Mouse (Mus musculus) monocyte, adult 5-6 weeks (primary cell): ENCODE measurements around the gene Tmprss9. TPM values are rescaled to one million over a fixed set of nuclear protein-coding genes. Genes with fewer than 3 reads are reported as not detected.

Source experiments
- ATAC-seq: fragments of 153-309, 156-312 bp; replicated peaks from 2 replicates; pipeline ENCODE4 v1.8.0; 2017; ENCODE audit warnings: mild to moderate bottlenecking; ENCODE audit not compliant: low TSS enrichment, insufficient number of reproducible peaks, severe bottlenecking, poor library complexity, low FRiP score
- total RNA-seq: library from RNA; stranded (forward); fragments of 200-1000, 200-491, 200-594 nt; gene quantifications from 3 replicates; pipeline ENCODE4 v1.2.3, GENCODE M21; 2017

Tmprss9 gene
- total RNA-seq, 1 experiment from 2014 or later = not detected

DNA sequence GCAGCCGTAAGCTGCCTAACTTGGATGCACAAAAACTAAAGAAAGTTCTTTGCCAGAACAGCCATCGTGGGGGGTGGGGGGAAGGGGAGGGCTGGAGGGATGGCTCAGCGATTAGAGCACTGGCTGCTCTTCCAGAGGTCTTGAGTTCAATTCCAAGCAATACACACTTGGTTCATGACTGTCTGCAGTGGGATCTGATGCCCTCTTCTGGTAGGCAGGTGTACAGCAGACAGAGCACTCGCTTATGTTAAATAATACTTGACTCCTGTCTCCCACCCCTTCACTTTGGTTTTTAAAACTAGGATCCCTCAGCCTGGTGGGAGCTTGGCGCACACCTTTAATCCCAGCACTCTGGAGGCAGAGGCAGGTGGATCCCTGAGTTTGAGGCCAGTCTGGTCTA is 4.4 kb downstream of the Tmprss9 start:
- 0 out of 2 replicates have a peak, but pooled peaks have one; percentile 53 for ATAC-seq

DNA sequence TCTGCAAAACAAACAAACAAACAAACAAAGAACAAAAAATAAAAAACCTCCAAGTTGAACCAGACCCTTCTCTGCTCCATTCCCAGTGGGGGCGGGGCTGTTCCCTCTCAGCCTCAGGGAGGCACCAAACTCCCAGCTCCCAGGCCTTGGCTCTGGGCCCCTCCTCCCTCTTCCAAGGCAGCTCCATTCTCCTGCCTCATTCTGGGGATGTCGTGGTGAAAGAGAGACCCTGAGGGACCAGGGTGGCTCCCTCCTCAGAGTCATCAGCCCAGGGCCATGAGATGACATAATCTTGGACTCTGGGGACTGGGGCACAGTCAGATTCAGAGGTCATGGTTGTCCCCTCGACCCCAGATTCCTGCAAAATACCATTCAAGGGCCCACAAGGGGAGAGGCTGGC is 4.9 kb downstream of the Tmprss9 start:
- no peak for ATAC-seq

DNA sequence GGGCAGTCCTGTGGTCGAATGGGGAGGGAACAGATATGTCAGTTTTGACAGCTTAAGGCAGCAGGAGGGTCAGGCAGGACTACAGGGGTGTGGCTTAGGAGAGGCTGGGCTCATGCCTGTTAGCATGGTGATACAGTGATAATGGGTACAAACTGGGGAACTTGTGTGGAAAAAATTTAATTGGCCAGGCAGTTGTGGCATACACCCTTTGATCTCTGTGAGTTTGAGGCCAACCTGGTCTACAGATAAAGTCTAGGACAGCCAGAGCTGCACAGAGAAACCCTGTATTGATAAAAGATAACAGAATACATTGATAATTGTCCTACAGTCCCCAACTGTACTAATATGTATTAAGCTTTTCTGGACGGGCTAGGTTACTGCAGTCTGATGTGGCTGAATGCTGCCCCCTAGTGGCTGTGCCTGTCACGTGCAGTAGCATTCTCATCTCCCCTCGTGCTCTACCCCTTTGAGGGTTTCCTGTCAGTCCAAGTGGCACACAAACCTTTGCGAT is 8.5 kb downstream of the Tmprss9 start:
- peak; percentile 65 for ATAC-seq

DNA sequence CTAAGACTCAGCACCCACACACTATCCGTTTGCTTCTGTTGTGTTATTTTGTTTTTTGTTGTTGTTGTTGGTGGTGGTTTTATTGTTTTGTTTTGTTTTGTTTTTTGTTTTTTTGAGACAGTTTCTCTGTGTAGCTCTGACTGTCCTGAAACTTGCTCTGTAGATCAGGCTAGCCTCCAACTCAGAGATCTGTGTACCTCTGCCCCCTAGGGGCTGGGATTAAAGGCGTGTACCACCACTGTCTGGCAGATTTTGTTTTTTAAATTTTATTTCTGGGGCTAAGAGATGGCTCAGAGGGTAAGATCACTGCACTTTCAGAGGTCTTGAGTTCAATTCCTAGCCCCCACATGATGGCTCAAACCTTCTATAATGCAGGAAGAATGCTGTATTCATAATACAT is 9.3 kb downstream of the Tmprss9 start:
- ATAC-seq = no peak

DNA sequence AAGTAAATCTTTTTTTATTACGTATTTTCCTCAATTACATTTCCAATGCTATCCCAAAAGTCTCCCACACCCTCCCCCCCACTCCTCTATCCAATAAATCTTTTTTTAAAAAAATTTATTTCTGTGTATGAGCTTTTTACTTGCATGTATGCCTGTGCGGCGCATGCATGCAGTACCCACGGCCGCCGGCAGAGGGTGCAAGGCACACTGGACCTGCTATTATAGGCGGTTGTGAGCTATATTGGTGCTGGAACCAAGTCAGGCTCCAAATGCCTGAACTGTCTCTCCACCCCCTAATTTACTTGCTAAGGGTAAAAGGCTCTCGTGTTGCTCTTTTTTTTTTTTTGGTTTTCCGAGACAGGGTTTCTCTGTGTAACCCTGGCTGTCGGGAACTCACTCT is 9.7 kb downstream of the Tmprss9 start:
- ATAC-seq = peak; percentile 54; the same call in 1 of the 2 replicates

DNA sequence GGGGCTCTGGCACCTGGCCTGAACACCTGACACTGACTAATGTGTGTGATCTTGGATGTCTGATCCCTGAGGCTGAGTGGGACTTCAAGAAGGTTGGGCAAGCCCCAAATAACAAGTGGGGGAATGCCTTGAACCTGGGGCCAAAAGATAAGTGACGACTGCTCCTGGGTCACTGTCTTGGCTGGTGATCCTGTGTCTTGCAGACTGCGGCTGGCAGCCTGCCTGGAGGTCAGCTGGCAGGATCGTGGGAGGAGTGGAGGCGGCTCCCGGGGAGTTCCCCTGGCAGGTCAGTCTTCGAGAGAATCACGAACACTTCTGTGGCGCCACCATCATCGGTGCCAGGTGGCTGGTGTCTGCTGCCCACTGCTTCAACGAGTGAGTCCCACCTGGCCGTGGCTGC is 15.5 kb downstream of the Tmprss9 start:
- ATAC-seq = no peak

DNA sequence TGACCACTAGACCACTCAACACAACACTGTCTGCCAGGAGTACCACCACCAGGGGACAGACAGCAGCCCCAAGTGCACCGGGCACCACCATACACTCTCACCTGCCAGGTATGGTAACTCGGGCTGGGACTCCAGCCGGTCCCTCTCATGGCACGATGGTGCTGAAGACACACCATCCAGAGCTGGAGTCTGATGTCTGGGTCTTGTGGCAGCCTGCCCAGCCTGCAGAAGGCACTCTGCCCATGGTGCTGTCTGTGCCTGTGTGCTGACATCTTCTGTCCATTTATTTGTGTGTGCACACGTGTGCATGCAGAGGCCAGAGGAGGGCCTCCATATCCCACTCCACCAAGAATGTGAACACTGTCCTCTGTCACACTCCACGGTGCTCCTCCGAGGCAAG is 23.5 kb downstream of the Tmprss9 start:
- no peak for ATAC-seq

DNA sequence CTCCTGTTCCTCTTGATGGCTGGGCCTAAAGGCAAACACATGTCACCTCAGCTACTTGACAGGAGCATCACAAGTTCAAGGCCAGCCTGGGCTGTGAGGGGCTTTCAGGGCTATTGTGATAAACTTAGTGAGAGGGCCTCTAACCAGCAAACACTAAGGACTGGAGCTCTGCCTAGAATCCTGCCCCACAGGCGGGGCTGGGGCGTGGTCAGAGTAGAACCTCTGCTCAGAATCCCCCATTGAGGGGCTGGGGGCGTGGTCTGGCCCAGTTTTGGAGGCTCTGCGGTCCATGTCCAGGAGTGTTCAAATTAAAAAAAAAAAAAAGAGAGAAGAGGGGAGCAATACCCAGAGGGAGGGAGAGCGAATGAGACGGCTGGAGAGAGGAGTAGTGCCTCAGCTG is 24.0 kb downstream of the Tmprss9 start:
- ATAC-seq = no peak

DNA sequence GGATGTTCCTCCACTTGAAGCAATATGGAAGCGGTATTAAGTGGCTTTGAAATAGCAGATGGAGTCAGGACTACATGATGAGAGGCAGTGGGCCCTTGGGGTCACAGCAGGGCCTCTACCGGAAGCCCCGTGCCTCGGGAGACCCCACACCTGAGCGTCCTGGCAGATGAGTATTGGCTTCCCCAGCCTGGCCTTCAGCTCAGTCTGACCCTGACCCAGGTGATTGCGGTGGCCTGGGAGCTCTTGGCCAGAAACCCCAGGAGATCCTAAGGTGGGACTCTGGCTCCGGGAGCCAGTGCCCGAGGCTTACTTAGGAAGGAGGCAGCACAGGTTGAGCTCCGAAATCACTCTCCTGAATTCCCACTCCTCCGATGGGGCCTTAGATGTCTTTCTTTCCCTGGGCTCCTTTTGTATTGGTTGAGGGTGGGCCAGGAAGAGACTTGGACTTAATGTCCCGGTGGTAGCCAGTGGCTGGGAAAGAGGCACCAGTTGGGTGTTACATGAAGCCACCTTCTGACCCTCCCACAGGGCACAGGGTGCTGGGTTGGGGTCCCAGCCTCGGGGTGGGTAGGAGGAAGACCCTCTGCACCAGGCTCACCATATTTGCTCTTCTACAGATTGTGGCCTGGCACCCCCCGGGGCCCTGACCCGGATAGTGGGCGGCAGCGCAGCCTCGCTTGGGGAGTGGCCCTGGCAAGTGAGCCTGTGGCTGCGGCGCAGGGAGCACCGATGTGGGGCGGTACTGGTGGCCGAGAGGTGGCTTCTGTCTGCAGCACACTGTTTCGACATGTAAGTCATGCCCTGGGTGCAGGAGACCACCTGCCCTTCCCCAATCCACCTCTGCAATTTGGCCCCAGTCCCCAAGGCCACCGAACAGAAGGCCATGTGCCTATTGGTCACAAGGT is 25.2 kb downstream of the Tmprss9 start:
- ATAC-seq = no peak

DNA sequence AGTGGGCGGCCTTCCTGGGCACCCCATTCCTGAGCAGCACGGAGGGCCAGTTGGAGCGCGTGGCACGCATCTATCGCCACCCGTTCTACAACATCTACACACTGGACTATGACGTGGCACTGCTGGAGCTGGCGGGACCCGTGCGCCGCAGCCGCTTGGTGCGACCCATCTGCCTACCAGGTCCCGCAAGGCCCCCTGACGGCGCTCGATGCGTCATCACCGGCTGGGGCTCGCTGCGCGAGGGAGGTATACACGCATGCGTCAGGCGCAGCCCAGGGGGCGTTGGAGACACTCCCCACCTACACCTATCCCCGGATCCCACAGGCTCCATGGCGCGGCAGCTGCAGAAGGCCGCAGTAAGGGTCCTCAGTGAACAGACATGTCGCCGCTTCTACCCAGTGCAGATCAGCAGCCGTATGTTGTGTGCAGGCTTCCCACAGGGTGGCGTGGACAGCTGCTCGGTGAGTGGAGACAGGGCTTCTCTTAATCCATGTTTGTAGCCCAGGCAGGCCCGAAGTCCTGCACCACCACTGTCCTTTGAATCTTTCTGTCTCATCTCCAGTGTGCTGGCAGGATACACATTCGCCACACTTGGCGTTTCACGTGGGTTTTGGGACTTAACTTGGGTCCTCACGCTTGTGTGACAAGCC is 26.3 kb downstream of the Tmprss9 start:
- no peak for ATAC-seq

DNA sequence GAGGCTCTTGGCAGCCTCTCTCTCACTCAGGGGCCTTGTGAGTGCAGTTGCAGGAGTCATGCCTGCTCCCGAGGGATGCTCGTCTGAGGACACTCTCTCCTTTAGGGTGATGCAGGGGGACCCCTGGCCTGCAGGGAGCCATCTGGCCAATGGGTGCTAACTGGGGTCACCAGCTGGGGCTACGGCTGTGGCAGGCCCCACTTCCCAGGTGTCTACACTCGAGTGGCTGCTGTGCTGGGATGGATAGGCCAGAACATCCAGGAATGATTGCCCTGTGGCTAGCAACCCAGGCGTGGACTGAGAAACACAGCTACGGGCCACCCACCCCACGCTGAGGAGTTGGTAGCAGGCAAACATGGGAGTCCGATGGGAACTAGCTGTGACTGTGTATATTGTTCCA is 27.4 kb downstream of the Tmprss9 start:
- ATAC-seq = no peak

DNA sequence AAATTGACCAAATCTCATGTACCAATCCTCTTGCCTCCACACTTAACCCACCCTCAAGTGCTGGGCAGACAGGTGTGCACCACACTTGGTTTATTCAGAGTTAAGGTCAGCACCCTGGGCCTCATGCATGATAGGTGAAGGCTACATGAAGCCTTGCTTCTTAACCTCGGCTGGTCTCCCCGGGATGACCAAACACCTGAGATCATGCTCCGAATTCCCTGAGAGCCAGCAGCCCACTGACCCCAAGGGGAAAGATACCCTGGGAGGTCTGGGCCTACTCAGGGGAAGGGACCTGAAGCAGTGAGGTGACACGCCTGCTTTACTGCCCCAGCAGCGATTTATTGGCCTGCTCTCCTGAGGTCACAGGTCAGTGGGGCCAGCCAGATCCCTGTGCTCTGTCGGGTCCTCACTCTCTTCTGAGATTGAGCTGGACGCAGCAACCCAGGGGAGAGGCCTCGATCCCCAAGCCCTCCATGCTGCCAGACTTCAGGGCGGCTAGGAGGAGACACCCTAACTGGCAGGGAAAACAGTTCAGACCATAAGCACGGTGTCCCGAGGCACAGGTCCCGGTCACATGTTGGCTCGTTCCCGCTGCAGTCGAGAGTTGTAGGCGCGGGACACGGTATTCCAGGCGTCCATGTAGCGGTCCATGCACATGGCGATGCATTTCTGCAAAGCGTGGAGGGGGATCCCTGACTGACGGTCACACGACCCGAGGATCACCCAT is 28.1 kb downstream of the Tmprss9 start:
- ATAC-seq = 0 out of 2 replicates have a peak, but pooled peaks have one; percentile 1

DNA sequence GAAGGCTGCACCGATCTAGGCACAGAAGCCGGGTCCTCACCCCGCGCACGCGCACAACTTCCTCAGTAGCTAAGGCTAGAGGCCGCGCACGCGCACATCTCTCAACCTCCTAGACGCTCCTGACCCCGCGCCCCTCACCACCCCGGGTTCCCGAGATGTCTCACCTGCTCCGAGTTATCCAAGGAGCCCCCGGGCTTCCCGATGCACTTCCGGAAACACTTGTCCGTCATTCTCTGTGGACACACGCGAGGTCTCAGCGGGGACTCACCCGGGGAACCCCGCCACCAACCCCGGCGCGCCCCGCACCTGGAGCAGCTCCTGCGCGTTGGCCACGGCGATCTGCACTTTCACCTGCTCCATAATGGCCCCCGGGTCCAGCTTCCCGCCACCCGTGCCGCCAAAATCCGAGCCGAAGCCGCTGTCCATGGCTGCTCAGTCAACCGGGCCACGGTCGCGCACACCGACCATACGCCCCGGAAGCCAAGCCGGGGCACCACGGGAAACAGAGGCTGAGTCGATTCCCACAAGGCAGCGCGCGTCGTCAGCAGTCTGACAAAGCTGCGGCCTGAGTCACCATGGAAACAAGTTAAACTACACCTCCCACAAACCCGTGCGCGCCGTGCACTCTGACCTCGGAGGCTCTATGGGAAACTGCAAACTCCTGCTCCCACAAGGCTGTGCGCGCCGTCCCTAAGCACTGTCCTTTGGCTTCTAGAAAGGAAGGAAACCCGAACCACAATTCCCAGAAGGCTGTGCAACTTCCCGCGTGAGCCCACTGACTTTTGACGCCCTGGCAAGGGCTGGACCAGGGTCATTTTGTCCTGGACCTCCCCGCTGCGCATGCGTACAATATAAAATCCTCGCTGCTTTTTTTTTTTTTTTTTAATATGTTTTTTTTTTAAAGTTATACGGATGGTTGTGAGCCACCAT is 28.9 kb downstream of the Tmprss9 start, which contains the start of gene Timm13:
TSS of gene Timm13 (minus strand) at position 652 of the 930 bp plus-strand sequence.
- peak; percentile 92 for ATAC-seq

DNA sequence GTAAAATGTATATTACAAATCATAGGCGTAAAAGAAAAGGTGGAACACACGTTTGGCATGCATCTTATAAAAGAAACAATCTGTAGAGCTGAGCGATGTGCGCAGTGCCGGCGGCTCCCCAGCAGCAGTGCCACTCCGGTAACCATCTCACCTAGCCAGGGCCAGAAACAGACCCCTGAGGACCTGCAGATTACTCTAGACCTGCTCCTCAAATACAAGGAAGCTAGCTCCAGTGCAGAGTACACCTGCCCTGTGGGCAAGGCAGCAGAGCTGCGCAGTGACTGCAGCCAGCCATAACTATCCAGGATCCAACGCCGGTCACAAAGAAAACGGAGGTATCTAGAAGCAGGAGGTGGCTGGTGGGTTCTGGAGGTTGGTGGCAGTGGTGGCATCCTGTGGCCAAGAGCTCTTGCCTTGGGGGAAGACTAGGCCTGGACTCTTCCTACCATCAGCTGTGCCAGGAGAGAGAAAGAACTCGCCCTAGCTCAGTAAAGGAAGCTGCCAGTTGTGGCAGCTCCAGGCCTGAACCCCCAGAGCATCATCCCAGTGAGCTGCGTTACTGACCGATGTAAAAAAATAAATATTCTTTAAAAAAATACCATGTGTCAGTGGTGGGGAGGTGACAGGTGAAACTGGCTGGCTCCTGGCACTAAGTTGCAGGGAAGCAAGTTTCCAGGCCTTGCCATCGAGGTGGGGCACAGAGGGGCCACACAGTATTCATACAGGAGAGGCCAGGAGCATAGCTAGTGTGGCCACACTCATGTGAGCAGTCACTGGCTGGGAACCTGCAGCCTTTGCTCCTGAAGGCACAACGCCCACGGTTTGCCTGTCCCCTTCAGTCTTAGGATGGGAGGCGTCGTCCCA is 30.0 kb downstream of the Tmprss9 start:
- ATAC-seq = no peak

DNA sequence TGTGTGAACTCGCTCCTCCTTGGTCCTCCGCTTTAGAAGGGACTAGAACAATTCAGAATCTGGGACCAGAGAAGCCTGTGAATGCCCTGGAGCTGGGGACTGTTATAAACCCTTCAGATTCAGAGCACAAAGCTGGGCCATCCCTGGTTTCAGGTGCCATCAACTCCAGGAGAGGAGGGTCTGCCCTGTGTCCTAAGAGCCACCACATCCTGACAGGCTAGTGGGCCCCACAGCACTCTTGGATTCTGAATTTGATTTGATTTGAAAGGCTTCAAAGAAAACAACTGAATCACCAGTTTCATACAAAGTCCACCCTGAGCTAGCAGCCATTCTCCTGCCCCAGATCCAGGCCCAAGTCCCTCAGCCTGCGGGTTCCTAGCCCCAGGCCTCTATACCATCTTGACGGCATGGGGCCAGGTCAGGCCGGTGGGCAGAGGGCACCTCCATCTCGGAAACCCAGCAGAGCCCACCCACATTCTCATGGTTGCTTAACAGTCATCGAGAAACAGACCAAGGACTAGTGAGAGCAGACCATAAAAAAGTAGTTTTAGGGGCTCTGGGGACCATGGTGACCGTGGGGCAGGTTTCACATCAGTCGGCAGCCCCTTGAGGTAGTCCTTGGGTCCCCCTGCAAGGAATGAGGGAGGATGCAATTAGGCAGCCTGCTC is 30.8 kb downstream of the Tmprss9 start:
- ATAC-seq = no peak

DNA sequence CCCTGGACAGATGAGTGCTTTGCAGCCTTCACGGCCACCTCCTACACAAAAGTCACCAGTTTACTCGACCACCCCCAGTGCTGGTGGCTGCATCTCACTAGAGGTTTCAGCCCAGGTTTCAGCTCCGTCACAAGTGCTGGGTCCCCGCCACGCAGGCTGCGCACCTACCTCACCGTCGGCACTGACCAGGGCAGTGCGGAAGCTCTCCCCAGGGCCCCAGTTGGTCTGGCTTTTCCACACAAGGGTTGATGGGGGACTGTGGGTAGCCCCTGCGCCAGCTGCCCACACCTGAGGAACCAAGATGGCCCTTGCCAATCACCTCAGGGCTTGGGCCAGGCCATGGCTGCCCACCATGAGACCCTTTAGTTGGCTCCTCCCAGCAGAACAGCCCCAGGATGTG is 31.6 kb downstream of the Tmprss9 start:
- ATAC-seq = no peak
